Mouse (Mus musculus): Measurements from ENCODE around the gene Slc19a3.

Slc19a3 gene

GRCm38 (mm10) chr1:83038109-83038672 lies at the start of gene Slc19a3:
Gene Slc19a3, minus strand, starts transcription at chr1:83038448.
- no peak for DNase-seq (ENCODE audit: low spot score)

GRCm38 (mm10) chr1:83084790-83085189 lies 46.5 kb upstream of the Slc19a3 start:
- no peak for DNase-seq (ENCODE audit: low spot score)

DNA sequence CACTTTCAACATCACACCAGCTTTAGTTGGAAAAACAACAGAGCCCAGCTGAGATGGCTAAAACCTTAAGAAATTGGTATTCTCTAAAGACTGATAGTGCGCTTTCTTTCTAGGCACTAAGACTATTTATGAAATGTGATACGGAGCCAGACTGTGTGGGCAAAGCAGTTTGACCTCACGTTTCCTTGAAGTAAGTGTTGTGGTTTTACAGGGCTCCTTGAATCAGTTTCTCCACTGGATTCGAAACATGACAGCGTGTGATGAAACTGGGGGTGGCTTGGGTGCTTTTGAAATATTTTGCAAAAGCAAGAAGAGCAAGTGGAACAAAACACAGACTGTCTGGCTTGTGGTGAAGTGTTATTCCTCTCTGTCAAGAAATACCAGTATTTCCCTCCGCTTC lies 38.8 kb upstream of the Slc19a3 start:
- DNase-seq (ENCODE audit: low spot score): no peak

DNA sequence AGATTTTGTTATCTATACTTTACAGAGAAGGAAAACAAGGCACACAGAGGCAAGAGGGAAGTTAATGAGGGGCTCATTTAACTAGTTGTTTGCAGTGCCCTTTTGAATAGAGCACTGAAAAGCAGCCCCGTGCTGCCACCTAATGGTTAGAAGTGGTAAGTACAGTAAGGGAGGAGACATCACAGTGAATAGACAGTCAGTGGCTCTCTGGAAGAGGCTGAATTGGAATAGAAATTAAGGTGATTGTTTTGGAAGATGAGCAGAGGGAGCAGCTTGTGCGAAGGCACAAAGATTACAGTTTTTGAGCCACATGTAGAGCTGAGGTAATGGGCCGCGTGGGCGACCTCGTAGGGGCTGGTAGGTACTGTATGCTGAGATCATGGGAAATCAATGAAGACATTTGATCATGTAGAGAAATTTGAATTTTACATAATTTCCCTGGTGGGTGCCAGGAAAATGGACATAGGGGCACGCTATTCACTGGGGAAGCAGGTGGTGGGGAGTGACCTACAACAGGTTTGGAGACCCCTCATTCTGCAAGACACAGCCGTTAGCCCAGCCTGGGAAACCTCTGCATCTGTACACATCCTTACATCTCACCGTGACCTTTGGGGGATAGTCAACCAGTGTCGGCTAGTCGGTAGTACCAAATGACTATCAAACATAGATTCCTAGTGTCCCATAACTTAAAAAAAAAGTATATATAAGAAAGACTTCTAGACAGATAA lies 38.1 kb upstream of the Slc19a3 start:
- no peak for DNase-seq (ENCODE audit: low spot score)

DNA sequence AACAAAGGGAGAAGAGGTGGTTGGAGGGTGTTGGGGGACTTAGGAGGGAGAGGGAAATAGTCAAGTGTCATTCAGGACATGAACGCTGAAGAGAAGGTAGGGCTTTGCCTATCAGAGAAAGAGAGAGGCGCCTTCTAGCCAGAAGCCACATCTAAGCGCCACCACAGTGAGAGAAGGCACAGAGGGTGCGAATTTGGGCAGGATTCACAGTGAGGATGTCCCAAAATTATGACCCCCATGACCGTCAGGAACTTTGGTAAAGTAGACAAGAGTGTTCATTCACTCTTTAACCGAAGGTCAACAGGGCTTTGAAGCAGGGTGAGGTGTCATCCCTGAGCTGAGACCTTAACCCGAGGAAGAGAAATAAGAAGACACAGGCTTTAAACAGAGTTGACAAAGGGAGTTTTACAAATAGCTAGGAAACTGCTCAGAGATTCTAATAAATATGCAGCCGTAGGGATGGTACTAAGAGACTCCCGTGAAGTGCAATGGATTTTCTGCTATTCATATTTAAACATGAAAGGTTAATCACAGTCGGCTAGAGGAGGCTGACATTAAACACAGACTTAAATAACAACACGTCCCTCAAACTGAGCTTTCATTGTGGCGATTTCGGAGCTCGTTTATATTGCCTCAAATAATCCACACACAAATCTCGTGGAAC lies 37.4 kb upstream of the Slc19a3 start:
- DNase-seq (ENCODE audit: low spot score): no peak

GRCm38 (mm10) chr1:83067205-83067604 lies 29.0 kb upstream of the Slc19a3 start:
- DNase-seq (ENCODE audit: low spot score): no peak

DNA sequence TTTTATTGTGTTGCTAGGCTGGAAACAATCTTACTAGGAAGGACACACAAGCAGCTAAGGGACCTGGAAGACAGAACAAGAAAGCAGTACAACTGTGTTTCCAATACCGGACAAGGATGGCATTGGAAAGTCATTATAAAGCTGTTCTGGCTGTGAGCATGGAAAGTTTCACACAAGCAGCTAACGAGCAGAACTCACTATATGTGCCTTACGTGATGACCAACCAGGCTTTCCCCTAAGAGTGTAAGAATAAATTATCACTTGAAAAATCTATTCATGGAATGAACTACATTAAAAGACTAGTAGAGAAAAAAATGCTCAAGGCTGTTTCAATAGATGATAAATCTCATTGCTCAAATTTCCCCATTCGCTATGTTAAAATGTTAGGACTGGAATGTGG lies 28.3 kb upstream of the Slc19a3 start:
- DNase-seq (ENCODE audit: low spot score): no peak

DNA sequence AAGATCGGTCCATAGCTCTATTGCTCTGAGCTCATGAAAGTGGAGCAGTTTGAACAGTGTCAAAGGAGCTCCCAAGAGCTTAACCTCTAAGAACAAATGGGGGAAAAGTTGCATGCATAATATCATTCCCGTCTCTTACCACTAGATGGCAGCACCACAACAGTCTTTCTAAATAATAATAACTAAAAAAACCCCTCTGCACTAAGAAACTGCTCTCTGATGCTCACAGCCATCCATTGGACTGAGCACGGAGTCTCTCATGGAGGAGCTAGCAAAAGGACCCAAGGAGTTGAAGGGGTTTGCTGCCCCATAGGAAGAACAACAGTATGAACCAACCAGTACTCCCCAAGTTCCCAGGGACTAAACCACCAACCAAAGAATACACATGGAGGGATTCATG lies 26.6 kb upstream of the Slc19a3 start:
- no peak for DNase-seq (ENCODE audit: low spot score)

DNA sequence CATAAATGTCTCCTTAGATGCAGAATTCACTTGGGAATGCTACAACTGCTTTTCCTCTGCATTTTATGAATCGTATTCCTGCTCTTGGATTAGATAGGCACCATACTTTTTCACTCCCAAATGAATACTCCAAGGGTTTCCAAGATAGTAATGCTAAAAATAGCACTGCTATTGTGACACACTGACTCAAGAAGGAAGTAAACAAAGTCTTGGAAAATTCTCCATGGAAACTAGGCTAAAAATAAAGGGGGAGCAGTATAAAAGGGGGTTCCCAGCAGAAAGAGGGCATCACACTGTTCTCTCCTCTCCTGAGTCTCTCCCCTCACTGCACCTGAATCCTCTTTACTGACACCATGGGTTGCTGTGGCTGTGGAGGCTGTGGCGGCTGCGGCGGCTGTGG lies 22.4 kb upstream of the Slc19a3 start, which contains the start of gene Krtap28-13:
Gene Krtap28-13 (plus strand): TSS at position 288 of the 400 bp plus-strand sequence.
- no peak for DNase-seq (ENCODE audit: low spot score)

DNA sequence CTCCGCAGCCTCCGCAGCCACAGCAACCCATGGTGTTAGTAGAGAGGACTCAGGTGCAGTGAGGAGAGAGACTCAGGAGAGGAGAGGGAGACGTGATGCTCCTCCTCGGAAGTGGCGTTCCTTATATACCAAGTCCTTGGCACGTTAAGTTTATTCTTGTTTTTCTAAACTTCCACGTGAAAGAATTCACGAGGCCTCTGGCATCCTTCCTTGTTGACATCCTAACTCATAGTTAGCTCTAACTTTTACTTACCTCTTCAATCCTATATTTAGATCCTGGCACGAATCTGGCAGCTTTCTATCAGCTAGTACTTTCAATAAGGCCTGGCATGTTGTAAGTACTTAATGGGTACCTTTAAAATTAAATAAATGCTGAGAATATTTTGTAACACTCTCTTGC lies 21.0 kb upstream of the Slc19a3 start, which contains the start of gene A030005K14Rik:
Gene A030005K14Rik (minus strand): TSS at position 101 of the 400 bp plus-strand sequence.
- no peak for DNase-seq (ENCODE audit: low spot score)

DNA sequence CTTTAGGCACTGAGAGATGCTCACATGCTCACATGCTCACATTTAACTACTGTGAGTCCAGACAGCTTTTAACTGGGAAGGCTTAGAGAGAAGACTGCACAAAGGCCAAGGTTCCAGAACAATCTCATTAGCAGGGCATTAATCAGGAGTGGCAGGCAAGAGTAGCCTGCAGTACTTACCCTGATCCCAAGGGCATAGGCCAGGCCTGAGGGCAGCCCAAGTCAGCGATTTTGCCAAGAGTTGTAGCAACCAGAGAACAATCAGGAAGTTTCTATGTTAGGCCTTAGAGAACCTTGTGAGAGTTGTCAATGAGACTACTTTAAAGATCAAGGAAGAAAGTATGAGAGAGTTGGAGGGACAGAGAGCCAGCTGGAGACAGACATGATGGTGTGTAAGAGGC lies 20.2 kb upstream of the Slc19a3 start:
- DNase-seq (ENCODE audit: low spot score): no peak

DNA sequence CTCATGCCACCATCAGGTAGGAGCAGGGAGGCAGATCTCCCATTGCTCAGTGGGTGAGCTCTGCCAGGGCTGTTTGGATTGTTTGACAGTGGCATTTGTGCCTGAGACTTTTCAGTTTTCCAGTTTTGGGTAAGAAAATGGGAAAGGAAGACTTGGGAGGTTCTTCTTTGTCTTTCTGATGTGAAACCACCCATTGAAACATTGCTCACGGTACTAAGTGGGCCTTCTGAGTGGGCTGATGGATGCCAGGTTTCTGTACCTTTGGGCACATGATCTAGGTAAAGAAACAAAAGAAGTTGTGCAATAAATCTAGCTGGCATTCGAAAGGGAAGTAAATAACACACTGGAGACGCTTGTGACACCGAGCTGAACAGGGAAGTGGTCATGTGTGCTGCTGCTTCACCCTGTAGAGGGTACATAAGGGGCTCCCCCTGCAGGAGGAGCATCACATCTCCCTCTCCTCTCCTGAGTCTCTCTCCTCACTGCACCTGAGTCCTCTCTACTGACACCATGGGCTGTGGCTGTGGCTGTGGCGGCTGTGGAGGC lies 6.7 kb upstream of the Slc19a3 start, which contains the start of gene Gm47969:
Gene Gm47969 (plus strand): TSS at position 51 of the 546 bp plus-strand sequence.
- DNase-seq (ENCODE audit: low spot score): no peak

- no peak for DNase-seq (ENCODE audit: low spot score)
Observed at GRCm38 (mm10) chr1:83042380-83042779, 4.1 kb upstream of the Slc19a3 start, which contains the start of gene Krtap28-10. Gene Krtap28-10, minus strand, starts transcription at chr1:83042480.

DNA sequence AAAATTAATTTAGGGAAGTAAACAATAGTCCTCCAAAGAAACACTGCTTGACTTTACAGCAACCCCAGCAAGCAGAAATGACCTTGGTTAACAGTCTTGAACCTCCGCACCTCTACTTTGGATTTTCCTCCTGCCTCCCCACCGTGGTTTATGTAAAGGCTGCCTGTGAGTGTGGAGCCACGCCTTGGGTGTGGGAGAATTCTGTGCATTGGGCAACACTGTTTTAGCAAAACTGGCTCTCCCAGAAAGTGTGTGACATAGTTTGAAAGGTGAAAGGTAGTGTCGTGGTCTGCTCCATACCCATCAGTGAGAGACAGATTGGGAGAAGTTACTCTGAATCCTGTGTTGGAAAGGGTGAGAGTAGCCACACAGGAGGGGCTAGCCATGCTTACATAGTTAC lies 832 bp upstream of the Slc19a3 start:
- no peak for DNase-seq (ENCODE audit: low spot score)

DNA sequence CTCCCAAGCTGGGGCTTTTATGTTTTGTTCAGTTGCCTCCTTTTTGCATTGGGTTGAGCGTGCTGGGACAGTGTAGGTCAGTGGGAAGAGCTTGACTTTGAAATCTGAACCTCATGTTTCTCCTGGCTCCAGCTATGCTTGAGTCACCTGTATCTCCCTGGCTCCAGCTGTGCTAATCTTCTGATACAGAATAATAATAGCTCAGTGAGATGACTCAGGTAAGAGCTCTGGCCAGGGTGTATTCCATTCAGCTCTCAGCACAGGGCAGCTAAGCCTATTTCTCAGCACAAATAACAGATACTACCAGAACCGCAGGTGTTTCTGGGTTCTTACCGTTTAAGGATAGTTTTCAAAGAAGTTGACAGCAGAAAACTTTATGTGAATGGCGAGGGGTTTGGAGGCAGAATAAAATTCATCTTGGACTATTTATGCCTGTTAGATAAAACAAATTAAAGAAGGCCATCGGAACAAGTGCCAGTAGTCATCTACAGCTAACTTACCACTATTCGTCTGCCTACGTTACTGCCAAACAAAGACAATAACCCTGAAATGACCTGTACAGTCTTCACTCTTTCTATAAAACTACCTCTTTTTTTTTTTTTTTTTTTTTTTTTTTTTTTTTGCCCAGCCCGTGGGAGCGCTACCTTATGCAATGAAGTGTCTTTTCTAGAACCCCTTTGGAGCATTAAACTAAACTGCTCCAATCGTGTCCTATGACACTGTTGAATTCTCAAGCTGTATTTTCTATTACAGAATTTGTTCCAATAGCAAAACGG lies 1.2 kb downstream of the Slc19a3 start:
- DNase-seq (ENCODE audit: low spot score): no peak

GRCm38 (mm10) chr1:83034509-83034908 lies 3.7 kb downstream of the Slc19a3 start:
- DNase-seq (ENCODE audit: low spot score): no peak

GRCm38 (mm10) chr1:83032508-83032907 lies 5.7 kb downstream of the Slc19a3 start:
- DNase-seq (ENCODE audit: low spot score): no peak

GRCm38 (mm10) chr1:83031950-83032349 lies 6.3 kb downstream of the Slc19a3 start:
- DNase-seq (ENCODE audit: low spot score): no peak

DNA sequence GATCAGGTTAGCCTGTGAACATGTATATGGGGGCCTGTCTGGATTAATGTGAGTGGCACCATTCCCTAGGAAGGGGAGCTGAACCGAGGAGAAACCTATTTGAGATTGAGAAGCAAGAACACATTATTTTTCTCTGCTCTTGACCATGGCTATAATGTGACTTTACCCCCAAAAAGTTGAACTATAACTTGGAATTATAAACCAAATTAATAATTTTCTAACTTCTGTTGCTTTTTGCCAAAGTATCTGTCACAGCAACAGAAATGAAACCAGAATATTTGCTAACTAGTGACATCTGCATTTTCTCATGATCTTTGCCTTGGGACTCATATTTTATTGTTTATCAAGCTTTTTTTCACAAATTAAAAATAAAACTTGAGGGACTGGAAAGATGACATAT lies 21.7 kb downstream of the Slc19a3 start:
- no peak for DNase-seq (ENCODE audit: low spot score)

GRCm38 (mm10) chr1:83015329-83015879 lies 22.8 kb downstream of the Slc19a3 start:
- no peak for DNase-seq (ENCODE audit: low spot score)

DNA sequence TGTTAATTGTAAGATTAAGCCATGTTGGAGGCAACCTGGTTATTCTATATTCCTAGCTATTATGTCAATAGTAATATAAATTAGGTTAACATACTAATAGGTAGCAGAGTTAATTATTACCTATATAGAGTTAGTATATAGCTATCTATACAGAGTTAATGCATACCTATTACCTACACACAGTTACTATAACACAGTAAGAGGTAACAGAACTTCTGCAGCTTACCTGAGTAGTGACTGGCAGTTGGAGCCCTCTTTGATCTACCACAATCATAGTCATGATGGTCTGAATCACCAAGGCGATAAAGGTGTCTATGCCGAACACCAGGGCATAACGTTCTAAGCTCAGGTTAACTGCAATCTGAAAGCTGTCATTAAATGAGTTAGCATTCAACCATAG lies 23.8 kb downstream of the Slc19a3 start:
- no peak for DNase-seq (ENCODE audit: low spot score)

GRCm38 (mm10) chr1:83007471-83007870 lies 30.8 kb downstream of the Slc19a3 start:
- DNase-seq (ENCODE audit: low spot score): no peak
